Mouse (Mus musculus) neural tube, embryonic 11.5 days (tissue): Measurements from ENCODE around the gene Creb1. TPM values are rescaled to one million over a fixed set of nuclear protein-coding genes. Genes with fewer than 3 reads are reported as not detected.
"Not testable (repeated sequence)": the region's sequence is repeated elsewhere in the genome, so short reads cannot be mapped to it uniquely, and the experiment has no call there.

Experiments
- ATAC-seq: fragments of 200-750 bp; cut with Nextera tagmentation; 2 replicates; pipeline ENCODE4 v1.8.0; 2017; ENCODE audit warnings: moderate number of reproducible peaks, mild to moderate bottlenecking, moderate TSS enrichment, moderate library complexity; ENCODE audit not compliant: insufficient read depth, low FRiP score, low TSS enrichment
- DNase-seq: peaks from one replicate; pipeline ENCODE4 v3.0.0-alpha.2; 2015; ENCODE audit warnings: low spot score
- H3K27ac ChIP-seq: fragments of 300-500 bp; sonication (generic); 2 replicates; pipeline ENCODE4 v1.5.1; 2014; ENCODE audit warnings: low read depth, mild to moderate bottlenecking, low read length
- H3K27me3 ChIP-seq: fragments of 300-500 bp; sonication (generic); 2 replicates; pipeline ENCODE4 v1.6.1; 2014; ENCODE audit warnings: mild to moderate bottlenecking, low read length, mixed read lengths; ENCODE audit not compliant: control insufficient read depth, insufficient read depth
- H3K36me3 ChIP-seq: fragments of 300-500 bp; sonication (generic); 2 replicates; pipeline ENCODE4 v1.6.1; 2014; ENCODE audit warnings: mild to moderate bottlenecking, low read length, moderate library complexity, mixed read lengths; ENCODE audit not compliant: control insufficient read depth, insufficient read depth
- H3K4me1 ChIP-seq: fragments of 300-500 bp; sonication (generic); 2 replicates; pipeline ENCODE4 v1.6.1; 2014; ENCODE audit warnings: low read length, mixed read lengths; ENCODE audit not compliant: control insufficient read depth, insufficient read depth
- H3K4me2 ChIP-seq: fragments of 300-500 bp; sonication (generic); 2 replicates; pipeline ENCODE4 v1.6.1; 2014; ENCODE audit warnings: low read depth, mild to moderate bottlenecking, moderate library complexity
- H3K4me3 ChIP-seq: fragments of 300-500 bp; sonication (generic); 2 replicates; pipeline ENCODE4 v1.5.1; 2014; ENCODE audit warnings: low read depth, low read length
- H3K9ac ChIP-seq: fragments of 300-500 bp; sonication (generic); 2 replicates; pipeline ENCODE4 v1.6.1; 2014; ENCODE audit warnings: mild to moderate bottlenecking, low read length
- H3K9me3 ChIP-seq: fragments of 300-500 bp; sonication (generic); 2 replicates; pipeline ENCODE4 v1.6.1; 2016; ENCODE audit warnings: low read length; ENCODE audit not compliant: control insufficient read depth
- WGBS: fragments of 180-500 bp; shearing (Covaris S2); extraction: QIAGEN DNeasy Blood & Tissue Kit; methylation state at CpG from one replicate; pipeline ENCODE4 v1.1.7; 2014; 5-methylcytosine and 5-hydroxymethylcytosine counted together
- polyA plus RNA-seq: library from polyadenylated mRNA; unstranded; fragments of >200 nt; fragmentation: Nextera tagmentation; extraction: Ambion mirVana; gene quantifications from 2 replicates; pipeline ENCODE4 v1.2.1, GENCODE M21; 2014

The Creb1 gene
- polyA plus RNA-seq, 1 experiment from 2014 or later: 63.0 TPM

DNA sequence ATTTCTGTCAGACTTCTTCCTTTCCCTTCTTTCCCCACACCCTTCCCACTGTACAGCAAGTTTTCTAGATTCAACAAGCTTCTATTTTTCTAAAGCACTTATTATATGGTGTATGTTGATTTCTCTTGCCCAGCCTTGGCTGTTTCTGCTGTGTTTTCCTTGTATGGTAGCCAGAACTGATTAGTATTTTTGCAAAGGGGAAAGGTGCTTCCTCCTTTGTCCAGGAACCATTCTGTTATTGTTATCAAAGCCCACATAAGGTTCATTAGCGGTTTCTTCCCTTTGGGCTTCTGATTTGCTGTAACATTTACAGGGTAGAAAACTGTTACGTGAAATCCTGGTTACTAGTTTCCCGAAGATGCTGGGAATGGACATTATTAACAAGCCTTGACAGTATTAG is 27.7 kb downstream of the Creb1 start:
- no peaks in the 10 kb centered on the region for H3K27me3 ChIP-seq
- WGBS: 98% methylated on average over 3 of the region's 3 CpGs
- ATAC-seq (no peak), DNase-seq (no peak)
- no peak overlapping the region for H3K9ac ChIP-seq
- H3K27ac ChIP-seq: no peak overlapping the region
- H3K36me3 ChIP-seq: no peaks in the 10 kb centered on the region; the same call in 1 of the 2 replicates
- no peak overlapping the region for H3K4me2 ChIP-seq
- H3K4me3 ChIP-seq: no peak overlapping the region
- no peaks in the 10 kb centered on the region for H3K4me1 ChIP-seq
- H3K9me3 ChIP-seq: no peaks in the 10 kb centered on the region

DNA sequence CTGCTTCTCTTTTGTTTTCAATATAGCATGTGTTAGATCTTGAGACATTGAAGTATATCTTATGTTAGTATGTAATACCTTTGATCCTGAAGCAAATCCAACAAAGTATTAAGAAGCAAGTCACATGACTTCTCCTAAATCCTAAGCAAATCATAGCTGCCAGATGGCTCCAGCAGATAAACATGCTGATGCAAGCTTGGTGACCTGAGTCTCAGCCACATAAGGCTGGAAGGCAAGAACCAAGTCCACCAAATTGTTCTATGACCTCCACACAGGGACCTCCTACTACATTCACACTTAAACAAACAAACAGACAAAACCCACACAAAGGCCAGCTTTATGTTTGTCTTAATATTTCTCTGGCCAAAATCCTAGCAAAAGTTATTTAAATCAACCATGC is 35.8 kb downstream of the Creb1 start:
- Histone ChIP-seq H3K27me3 (no peaks in the 10 kb centered on the region), H3K4me1 (no peaks in the 10 kb centered on the region), H3K4me2 (no peak overlapping the region), H3K9ac (no peak overlapping the region), H3K27ac (no peak overlapping the region), H3K36me3 (peaks cover 2% of the 10 kb centered on the region; the same call in 1 of the 2 replicates), H3K9me3 (no peaks in the 10 kb centered on the region), H3K4me3 (no peak overlapping the region)
- ATAC-seq (no peak), DNase-seq (no peak)

- Histone ChIP-seq H3K4me2 (no peak overlapping the region), H3K9me3 (no peaks in the 10 kb centered on the region), H3K36me3 (peaks cover 2% of the 10 kb centered on the region), H3K4me1 (no peaks in the 10 kb centered on the region), H3K27ac (no peak overlapping the region), H3K4me3 (no peak overlapping the region), H3K9ac (no peak overlapping the region), H3K27me3 (no peaks in the 10 kb centered on the region)
- DNase-seq (no peak), ATAC-seq (no peak)
- 91% methylated on average over 7 of the region's 7 CpGs for WGBS
Measured at GRCm38 (mm10) chr1:64576022-64576421, 43.6 kb downstream of the Creb1 start.

DNA sequence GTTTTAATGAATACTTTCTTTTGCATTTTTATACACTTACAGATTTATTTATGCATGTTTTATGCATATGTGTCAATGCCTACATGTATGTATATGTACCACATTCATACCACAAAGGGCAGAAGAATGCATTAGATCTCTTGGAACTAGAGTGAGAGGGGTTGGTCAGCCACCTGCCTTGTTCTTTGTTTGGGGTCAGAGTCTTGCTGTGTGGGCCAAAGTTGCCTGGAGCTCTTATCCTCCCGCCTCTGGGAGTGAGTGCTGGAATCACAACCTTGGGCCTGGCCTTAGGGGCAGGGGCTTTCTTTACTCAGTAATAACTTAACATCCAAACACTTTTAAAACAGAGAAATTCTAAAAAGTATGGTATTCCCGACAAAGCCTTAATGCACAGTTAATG is 44.3 kb downstream of the Creb1 start:
- Histone ChIP-seq H3K4me2 (no peak overlapping the region), H3K27me3 (no peaks in the 10 kb centered on the region), H3K9me3 (no peaks in the 10 kb centered on the region), H3K27ac (no peak overlapping the region), H3K9ac (no peak overlapping the region), H3K4me3 (no peak overlapping the region), H3K4me1 (no peaks in the 10 kb centered on the region), H3K36me3 (peaks cover 5% of the 10 kb centered on the region)
- ATAC-seq (no peak), DNase-seq (no peak)
- 71% methylated on average over 2 of the region's 2 CpGs for WGBS

GRCm38 (mm10) chr1:64577911-64578310 is 45.5 kb downstream of the Creb1 start:
- not testable (repeated sequence) for H3K36me3 ChIP-seq, H3K4me1 ChIP-seq, H3K27ac ChIP-seq, H3K4me2 ChIP-seq, H3K27me3 ChIP-seq, ATAC-seq, DNase-seq, H3K9ac ChIP-seq, H3K4me3 ChIP-seq, H3K9me3 ChIP-seq
- WGBS: 43% methylated on average over 9 of the region's 9 CpGs

DNA sequence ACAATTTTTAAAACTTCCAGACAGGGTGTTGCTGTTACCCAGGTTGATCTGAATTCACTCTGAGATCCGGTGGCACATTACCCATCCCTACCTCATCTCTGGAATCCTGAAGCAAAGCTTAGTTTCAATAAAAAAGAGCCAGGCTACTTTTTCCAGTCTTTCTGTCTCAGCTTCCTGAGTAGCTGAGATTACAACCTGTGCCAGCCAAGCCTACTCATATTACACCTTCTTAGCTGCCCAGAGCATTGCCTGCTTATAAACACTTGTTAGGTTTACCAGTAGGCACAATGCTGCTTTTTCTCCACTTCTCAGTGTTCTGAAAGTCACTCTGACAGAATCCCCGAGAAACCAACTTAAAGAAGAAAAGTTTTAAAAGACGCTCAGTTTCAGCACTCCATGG is 46.4 kb downstream of the Creb1 start:
- H3K9me3 ChIP-seq: no peaks in the 10 kb centered on the region
- H3K9ac ChIP-seq: no peak overlapping the region
- H3K36me3 ChIP-seq: peaks cover 6% of the 10 kb centered on the region
- no peak overlapping the region for H3K4me3 ChIP-seq
- DNase-seq (no peak), ATAC-seq (no peak)
- WGBS: 88% methylated on average over 3 of the region's 3 CpGs
- no peak overlapping the region for H3K27ac ChIP-seq
- H3K4me2 ChIP-seq: no peak overlapping the region
- no peaks in the 10 kb centered on the region for H3K27me3 ChIP-seq
- H3K4me1 ChIP-seq: no peaks in the 10 kb centered on the region

DNA sequence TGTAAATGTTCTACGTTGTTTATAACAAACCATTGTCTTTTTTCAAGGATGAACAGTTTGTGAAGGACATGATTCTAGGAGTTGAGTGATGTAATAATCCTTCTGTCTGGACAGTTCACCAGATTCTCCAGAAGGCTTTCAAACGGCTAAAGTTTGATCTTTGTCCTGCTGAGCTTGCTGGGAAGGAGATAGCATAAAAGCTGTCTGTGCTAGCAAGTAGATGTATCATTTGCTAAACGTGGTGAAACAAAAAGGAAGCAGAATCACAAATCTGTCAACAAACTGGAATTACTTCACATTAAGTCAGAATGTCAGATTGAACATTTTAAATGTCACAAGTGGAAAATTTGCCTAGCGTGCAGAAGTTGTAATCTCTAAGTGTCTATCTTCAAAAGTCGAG is 66.5 kb downstream of the Creb1 start:
- Histone ChIP-seq H3K4me2 (no peak overlapping the region), H3K9ac (no peak overlapping the region), H3K27me3 (no peaks in the 10 kb centered on the region), H3K36me3 (no peaks in the 10 kb centered on the region), H3K4me3 (no peak overlapping the region), H3K4me1 (no peaks in the 10 kb centered on the region), H3K27ac (no peak overlapping the region), H3K9me3 (no peaks in the 10 kb centered on the region)
- ATAC-seq: no peak
- WGBS: 72% methylated on average over 5 of the region's 5 CpGs
- no peak for DNase-seq

GRCm38 (mm10) chr1:64600413-64601077 is 68.1 kb downstream of the Creb1 start:
- Histone ChIP-seq H3K27ac (no peak overlapping the region), H3K9ac (no peak overlapping the region), H3K36me3 (no peaks in the 10 kb centered on the region), H3K4me3 (no peak overlapping the region), H3K4me1 (no peaks in the 10 kb centered on the region), H3K4me2 (no peak overlapping the region), H3K27me3 (no peaks in the 10 kb centered on the region), H3K9me3 (no peaks in the 10 kb centered on the region)
- 92% methylated on average over 7 of the region's 7 CpGs for WGBS
- ATAC-seq (no peak), DNase-seq (no peak)

GRCm38 (mm10) chr1:64601242-64601842 is 68.9 kb downstream of the Creb1 start:
- Histone ChIP-seq H3K9ac (no peak overlapping the region), H3K27ac (no peak overlapping the region), H3K27me3 (no peaks in the 10 kb centered on the region), H3K4me1 (no peaks in the 10 kb centered on the region), H3K4me2 (no peak overlapping the region), H3K36me3 (no peaks in the 10 kb centered on the region), H3K9me3 (no peaks in the 10 kb centered on the region), H3K4me3 (no peak overlapping the region)
- no peak for ATAC-seq
- DNase-seq: no peak
- WGBS: 93% methylated on average over 6 of the region's 6 CpGs
